Mouse (Mus musculus) G1E (cell line): Measurements from ENCODE around the gene Cbln3.

Source experiments
- CTCF ChIP-seq: IDR thresholded peaks from 2 replicates; pipeline ENCODE4 v1.5.1; 2012; ENCODE audit warnings: low read depth, low read length, inconsistent platforms, mixed read lengths
- GATA2 ChIP-seq: IDR thresholded peaks from 2 replicates; pipeline ENCODE4 v1.6.1; 2012; ENCODE audit warnings: low read depth, low read length, inconsistent platforms, borderline replicate concordance

DNA sequence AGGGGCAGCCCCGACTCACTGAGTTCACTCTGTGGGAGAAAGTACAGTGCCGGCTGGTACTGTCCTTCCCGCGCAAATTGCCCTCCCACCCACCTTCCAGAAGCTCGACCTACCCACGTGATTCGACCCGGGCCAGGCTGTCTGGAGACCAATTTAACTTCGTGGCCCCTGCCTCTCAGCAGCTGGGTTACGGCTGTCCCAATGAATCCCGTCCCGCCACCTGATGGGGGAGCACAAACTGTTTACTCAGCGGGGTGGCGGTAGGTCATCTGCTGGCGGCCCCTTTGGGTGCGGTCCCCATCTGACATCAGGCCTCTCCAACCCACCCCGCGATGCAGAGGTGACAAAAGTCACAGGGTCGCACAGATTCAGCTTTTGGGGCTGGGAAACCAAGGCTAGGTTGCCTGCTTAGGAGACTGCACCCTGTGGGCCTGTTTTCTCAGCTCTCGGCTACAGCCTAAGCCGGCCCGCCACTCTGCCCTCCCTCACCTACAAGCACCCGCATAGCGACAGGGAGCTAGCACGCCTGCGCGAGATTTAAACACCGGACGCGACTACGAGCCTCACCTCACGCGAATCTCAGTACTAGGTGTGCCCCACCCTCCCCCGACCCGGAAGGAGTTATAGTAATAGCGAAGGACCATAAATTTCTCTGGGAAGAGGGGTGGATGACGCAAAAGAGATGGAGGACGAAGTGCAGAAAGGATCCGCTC lies 15.7 kb upstream of the Cbln3 start, which contains the start of gene Sdr39u1:
- no peak for TF ChIP-seq CTCF
- TF ChIP-seq GATA2: no peak
